Mouse (Mus musculus) thymus, adult 2 months (tissue): ENCODE results near the gene Tmem89.

Source experiments
- CTCF ChIP-seq: fragments of 200-500 bp; IDR thresholded peaks from 2 replicates; pipeline ENCODE4 v1.5.1; 2012; ENCODE audit warnings: mild to moderate bottlenecking, control low read depth, low read length, moderate library complexity, borderline replicate concordance; ENCODE audit not compliant: control insufficient read depth, poor library complexity, insufficient read depth; ENCODE audit errors: extremely low read depth
- POLR2A ChIP-seq: fragments of 200-500 bp; IDR thresholded peaks from 2 replicates; pipeline ENCODE4 v1.6.1; 2012; ENCODE audit warnings: mild to moderate bottlenecking, low read length, control low read depth, moderate library complexity; ENCODE audit not compliant: control insufficient read depth, poor library complexity, insufficient read depth; ENCODE audit errors: extremely low read depth

- no peak for TF ChIP-seq POLR2A
- TF ChIP-seq CTCF = no peak
Measured at GRCm38 (mm10) chr9:108949967-108950728, 35.7 kb downstream of the Tmem89 start.
